ENCODE assay signal across 1 mouse cellular context in the genomic region with DNA sequence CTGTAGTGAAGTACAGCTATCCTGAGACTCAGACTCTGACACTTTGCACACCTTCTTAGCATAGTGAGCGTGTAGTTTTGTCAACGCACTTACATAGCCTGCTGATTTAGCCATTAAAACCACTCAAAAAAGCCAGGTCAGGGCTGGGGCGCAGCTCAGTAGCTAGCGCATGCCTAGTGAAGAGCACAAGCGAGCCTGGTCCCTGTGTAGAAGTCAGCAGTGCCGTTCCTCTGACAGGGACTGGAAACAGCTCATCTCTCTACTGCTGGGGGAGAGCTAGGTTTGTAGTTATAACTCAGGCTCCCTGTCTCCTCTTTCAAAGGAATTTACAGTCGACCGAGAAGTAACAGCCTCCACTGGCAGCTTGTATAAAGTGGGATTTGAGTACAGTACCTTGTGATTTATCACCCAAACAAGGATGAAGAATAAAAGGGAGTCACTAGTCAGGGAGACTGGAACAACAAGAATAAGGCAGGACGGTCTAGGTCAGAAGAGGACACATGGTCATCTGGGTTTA.
TF ChIP-seq lines count a peak whose summit lies in the region.

No protein-coding gene starts in this region.

TF ChIP-seq in CH12.LX, 34 proteins besides CTCF, POLR2A, EP300 and RAD21:
- TF ChIP-seq ZC3H11A (IDR thresholded peaks at IDR 0.05; ENCODE audit: low read depth, low read length) (no peak), ELF1 (IDR thresholded peaks at IDR 0.05; ENCODE audit: low read depth, low read length) (no peak), NRF1 (IDR thresholded peaks at IDR 0.05; ENCODE audit: low read depth, low read length) (0 out of 2 replicates have a peak, but pooled peaks have one; percentile 12), TBP (conservative IDR thresholded peaks at IDR 0.05; ENCODE audit: low read depth, low read length) (no peak), IRF4 (IDR thresholded peaks at IDR 0.05; ENCODE audit: low read depth, low read length) (no peak), PAX5 (IDR thresholded peaks at IDR 0.05; ENCODE audit: low read length) (no peak)
TF ChIP-seq in CH12.LX: peak in this region for 1.
